Mouse (Mus musculus) midbrain, embryonic 16.5 days (tissue): ENCODE data around the gene Fuca2. TPM values are rescaled to one million over a fixed set of nuclear protein-coding genes. Genes with fewer than 3 reads are reported as not detected.
A peak's percentile ranks its signal among the peaks of the same experiment; 100 is the strongest.
"Not testable (repeated sequence)": the region's sequence is repeated elsewhere in the genome, so short reads cannot be mapped to it uniquely, and the experiment has no call there.

Experiments used
- ATAC-seq: fragments of 200-750 bp; cut with Nextera tagmentation; 2 replicates; pipeline ENCODE4 v1.8.0; 2017; ENCODE audit warnings: moderate TSS enrichment
- H3K27ac ChIP-seq: fragments of 300-500 bp; sonication (generic); 2 replicates; pipeline ENCODE4 v1.5.1; 2014; ENCODE audit warnings: mild to moderate bottlenecking, low read length, mixed read lengths
- H3K27me3 ChIP-seq: fragments of 300-500 bp; sonication (generic); 2 replicates; pipeline ENCODE4 v1.6.1; 2014; ENCODE audit warnings: low read depth, low read length, mixed read lengths; ENCODE audit not compliant: control insufficient read depth, insufficient read depth
- H3K36me3 ChIP-seq: fragments of 300-500 bp; sonication (generic); 2 replicates; pipeline ENCODE4 v1.6.1; 2014; ENCODE audit warnings: mild to moderate bottlenecking, low read length, moderate library complexity, mixed read lengths; ENCODE audit not compliant: control insufficient read depth, insufficient read depth
- H3K4me1 ChIP-seq: fragments of 300-500 bp; sonication (generic); 2 replicates; pipeline ENCODE4 v1.6.1; 2014; ENCODE audit warnings: mild to moderate bottlenecking, low read length, mixed read lengths; ENCODE audit not compliant: control insufficient read depth, insufficient read depth
- H3K4me2 ChIP-seq: fragments of 300-500 bp; sonication (generic); 2 replicates; pipeline ENCODE4 v1.6.1; 2014; ENCODE audit warnings: mild to moderate bottlenecking, low read length, mixed read lengths
- H3K4me3 ChIP-seq: fragments of 300-500 bp; sonication (generic); 2 replicates; pipeline ENCODE4 v1.5.1; 2014; ENCODE audit warnings: low read depth, mild to moderate bottlenecking, low read length, moderate library complexity, mixed read lengths
- H3K9ac ChIP-seq: fragments of 300-500 bp; sonication (generic); 2 replicates; pipeline ENCODE4 v1.6.1; 2014; ENCODE audit warnings: low read depth, low read length, mixed read lengths
- H3K9me3 ChIP-seq: fragments of 300-500 bp; sonication (generic); replicated peaks from 2 replicates; pipeline ENCODE4 v1.6.1; 2014; ENCODE audit warnings: mild to moderate bottlenecking, low read length, mixed read lengths; ENCODE audit not compliant: control insufficient read depth, poor library complexity, severe bottlenecking
- WGBS: fragments of 180-500 bp; shearing (Covaris S2); extraction: QIAGEN DNeasy Blood & Tissue Kit; methylation state at CpG from one replicate; pipeline ENCODE4 v1.1.7; 2014; 5-methylcytosine and 5-hydroxymethylcytosine counted together
- polyA plus RNA-seq: library from polyadenylated mRNA; unstranded; fragments of >200 nt; fragmentation: Nextera tagmentation; extraction: Ambion mirVana; gene quantifications from 2 replicates; pipeline ENCODE4 v1.2.1, GENCODE M21; 2015

Gene Fuca2
- polyA plus RNA-seq = 45.7 and 55.2 TPM in 2 replicates

- ATAC-seq = no peak
- Histone ChIP-seq H3K36me3 (0 out of 2 replicates have a peak, but pooled peaks cover 2% of the 10 kb centered on the region), H3K9me3 (no peaks in the 10 kb centered on the region), H3K27ac (no peak within 1 kb of the TSS), H3K4me2 (no peak within 1 kb of the TSS), H3K4me1 (peaks cover 10% of the 10 kb centered on the region), H3K4me3 (no peak within 1 kb of the TSS), H3K27me3 (no peaks in the 10 kb centered on the region), H3K9ac (no peak within 1 kb of the TSS)
- 79% methylated on average over 2 of the region's 2 CpGs for WGBS
Observed at GRCm38 (mm10) chr10:13499331-13499730, at the start of gene Fuca2. Fuca2 (plus strand) TSS chr10:13499540.

GRCm38 (mm10) chr10:13451640-13452039 lies 47.7 kb upstream of the Fuca2 start:
- H3K4me1 ChIP-seq = no peaks in the 10 kb centered on the region
- no peak overlapping the region for H3K4me3 ChIP-seq
- no peak for ATAC-seq
- 83% methylated on average over 6 of the region's 6 CpGs for WGBS
- no peaks in the 10 kb centered on the region for H3K9me3 ChIP-seq
- no peaks in the 10 kb centered on the region for H3K36me3 ChIP-seq
- no peak overlapping the region for H3K27ac ChIP-seq
- no peaks in the 10 kb centered on the region for H3K27me3 ChIP-seq
- H3K9ac ChIP-seq = no peak overlapping the region
- no peak overlapping the region for H3K4me2 ChIP-seq

- Histone ChIP-seq H3K36me3 (no peaks in the 10 kb centered on the region), H3K27me3 (no peaks in the 10 kb centered on the region), H3K4me3 (no peak overlapping the region), H3K27ac (no peak overlapping the region), H3K4me2 (no peak overlapping the region), H3K9ac (no peak overlapping the region), H3K4me1 (no peaks in the 10 kb centered on the region), H3K9me3 (no peaks in the 10 kb centered on the region)
- no peak for ATAC-seq
- 88% methylated on average over 13 of the region's 13 CpGs for WGBS
Observed at GRCm38 (mm10) chr10:13453200-13453990, 45.9 kb upstream of the Fuca2 start.

DNA sequence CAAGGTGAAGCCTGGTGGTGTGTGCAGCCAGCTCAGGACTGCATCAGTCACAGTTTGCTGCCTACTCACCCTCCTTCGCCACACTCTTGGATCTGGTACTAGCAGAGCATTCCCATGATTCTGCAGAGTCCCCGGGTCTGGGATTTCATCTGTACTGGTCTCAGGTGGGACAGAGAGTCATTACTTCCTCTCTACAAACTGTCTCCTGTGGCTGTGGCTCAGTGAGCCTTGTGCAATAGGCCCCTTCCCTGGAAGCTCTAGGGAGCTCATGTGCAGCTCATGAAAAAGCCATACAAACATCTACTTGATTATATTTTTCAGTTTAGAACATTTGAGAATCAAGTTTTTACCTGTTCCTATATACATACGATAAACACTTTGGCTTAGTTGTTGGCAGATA lies 35.0 kb upstream of the Fuca2 start:
- not testable (repeated sequence) for H3K4me3 ChIP-seq, H3K4me2 ChIP-seq, H3K36me3 ChIP-seq, ATAC-seq, H3K27me3 ChIP-seq, H3K27ac ChIP-seq, H3K9ac ChIP-seq, H3K9me3 ChIP-seq, H3K4me1 ChIP-seq
- 92% methylated on average over 3 of the region's 3 CpGs for WGBS

DNA sequence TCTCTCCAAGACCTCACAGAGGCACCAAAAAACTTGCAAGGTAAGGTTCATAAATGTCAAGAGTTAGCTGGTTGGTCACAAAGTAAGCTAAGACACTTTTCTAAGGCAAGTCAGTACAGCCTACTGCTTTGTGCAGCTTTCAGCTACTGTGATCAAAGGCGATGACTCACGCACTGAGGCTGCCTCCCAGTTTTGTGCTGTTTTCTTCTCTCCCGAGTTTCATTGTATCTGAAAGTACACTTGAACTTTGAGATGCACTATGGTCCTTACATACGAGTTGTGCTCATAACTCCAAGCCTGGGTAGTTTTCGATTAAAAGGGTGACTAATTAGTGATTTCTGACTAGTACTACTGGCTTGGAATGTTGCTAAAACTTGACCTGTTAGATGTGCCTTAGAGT lies 32.4 kb upstream of the Fuca2 start:
- no peak for ATAC-seq
- WGBS = 59% methylated on average over 5 of the region's 5 CpGs
- Histone ChIP-seq H3K27me3 (no peaks in the 10 kb centered on the region), H3K4me3 (no peak overlapping the region), H3K9me3 (no peaks in the 10 kb centered on the region), H3K4me1 (no peaks in the 10 kb centered on the region), H3K36me3 (no peaks in the 10 kb centered on the region), H3K27ac (no peak overlapping the region), H3K4me2 (no peak overlapping the region), H3K9ac (no peak overlapping the region)

DNA sequence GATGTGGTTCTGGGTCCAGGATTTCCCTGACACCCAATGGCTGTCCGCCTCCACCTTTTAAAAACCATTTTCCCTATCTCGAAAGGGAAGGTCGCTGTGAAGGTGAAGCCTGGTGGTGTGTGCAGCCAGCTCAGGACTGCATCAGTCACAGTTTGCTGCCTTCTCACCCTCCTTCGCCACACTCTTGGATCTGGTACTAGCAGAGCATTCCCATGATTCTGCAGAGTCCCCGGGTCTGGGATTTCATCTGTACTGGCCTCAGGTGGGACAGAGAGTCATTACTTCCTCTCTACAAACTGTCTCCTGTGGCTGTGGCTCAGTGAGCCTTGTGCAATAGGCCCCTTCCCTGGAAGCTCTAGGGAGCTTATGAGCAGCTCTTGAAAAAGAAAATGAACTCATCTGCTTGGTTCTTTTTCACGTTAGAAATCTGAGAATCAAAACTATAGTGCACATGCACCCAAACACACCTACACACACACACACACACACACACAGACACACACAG lies 31.3 kb upstream of the Fuca2 start:
- H3K9ac ChIP-seq, H3K4me2 ChIP-seq, H3K9me3 ChIP-seq, H3K4me1 ChIP-seq, ATAC-seq, H3K4me3 ChIP-seq, H3K27me3 ChIP-seq, H3K27ac ChIP-seq, H3K36me3 ChIP-seq: not testable (repeated sequence)
- 85% methylated on average over 6 of the region's 6 CpGs for WGBS

DNA sequence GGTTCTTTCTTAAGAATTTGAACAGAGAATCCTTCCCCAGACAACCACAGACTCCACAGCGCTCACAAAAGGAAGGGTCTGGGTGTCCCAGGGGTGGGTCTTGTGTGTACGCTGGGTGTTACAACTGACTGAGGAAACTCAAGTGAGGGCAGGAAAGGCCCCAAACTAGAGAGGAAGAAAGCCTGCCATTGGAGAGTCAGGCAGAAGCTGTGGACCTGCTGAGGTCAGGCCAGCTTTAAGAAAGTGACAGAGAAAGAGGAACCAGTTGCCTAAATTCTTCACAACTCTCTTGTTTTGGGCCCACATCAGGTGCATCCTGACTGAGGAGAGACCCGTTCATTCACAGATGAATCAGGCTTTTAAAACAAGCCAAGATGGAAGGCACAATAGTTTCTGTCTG lies 29.1 kb upstream of the Fuca2 start:
- Histone ChIP-seq H3K4me3 (no peak overlapping the region), H3K27ac (no peak overlapping the region), H3K9me3 (no peaks in the 10 kb centered on the region), H3K4me2 (no peak overlapping the region), H3K9ac (no peak overlapping the region), H3K4me1 (no peaks in the 10 kb centered on the region), H3K36me3 (no peaks in the 10 kb centered on the region), H3K27me3 (0 out of 2 replicates have a peak, but pooled peaks cover 4% of the 10 kb centered on the region)
- ATAC-seq = no peak
- WGBS = 90% methylated on average over 3 of the region's 3 CpGs

- WGBS = 15% methylated on average over 17 of the region's 17 CpGs
- H3K27me3 ChIP-seq = peaks cover 7% of the 10 kb centered on the region
- H3K4me3 ChIP-seq = peak overlapping the region; percentile 72
- H3K9me3 ChIP-seq = no peaks in the 10 kb centered on the region
- ATAC-seq = peak; percentile 29
- peak overlapping the region; percentile 75 for H3K9ac ChIP-seq
- H3K27ac ChIP-seq = no peak overlapping the region
- no peaks in the 10 kb centered on the region for H3K36me3 ChIP-seq
- no peaks in the 10 kb centered on the region for H3K4me1 ChIP-seq
- peak overlapping the region; percentile 96 for H3K4me2 ChIP-seq
Observed at GRCm38 (mm10) chr10:13473287-13473832, 26.0 kb upstream of the Fuca2 start.

DNA sequence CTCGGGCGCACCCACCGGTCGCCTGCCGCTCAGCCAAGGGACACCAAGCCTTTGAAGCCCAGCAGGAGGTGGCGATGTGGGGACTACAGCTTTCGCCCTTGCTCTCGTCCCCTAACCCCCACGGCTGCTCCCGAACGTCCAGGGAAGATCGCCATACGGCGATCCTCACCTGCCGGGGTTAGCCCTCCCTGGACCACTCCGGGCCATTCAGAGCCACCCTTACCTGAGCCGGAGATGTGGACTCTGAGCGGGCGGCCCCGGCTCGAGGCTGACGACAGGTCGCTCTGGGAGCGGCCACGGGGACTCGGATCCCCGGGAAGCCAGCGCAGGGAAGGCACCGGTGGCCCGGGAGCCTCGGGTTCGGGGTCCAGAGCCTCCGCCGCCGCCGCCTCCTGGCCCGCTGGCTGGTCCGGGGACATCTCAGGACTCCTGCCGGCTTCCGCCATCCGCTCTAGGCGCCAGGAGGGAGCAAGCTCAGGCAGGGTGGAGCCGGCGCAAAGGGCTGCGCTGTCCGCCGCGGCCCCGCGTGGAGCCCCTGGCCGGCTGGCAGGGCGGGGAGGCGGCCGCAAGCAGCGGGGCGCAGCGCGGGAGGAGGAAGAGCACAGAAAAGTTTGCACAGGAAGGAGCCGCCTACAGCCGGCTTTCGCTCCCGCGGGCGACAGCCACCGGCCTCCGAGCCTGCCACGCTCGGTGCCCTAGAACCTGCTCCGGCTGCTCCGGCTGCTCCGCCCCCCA lies 25.3 kb upstream of the Fuca2 start, which contains the start of gene Phactr2:
Gene Phactr2, minus strand, starts transcription at position 580 of the 735 bp plus-strand sequence.
- ATAC-seq = peak; percentile 84
- Histone ChIP-seq H3K36me3 (no peaks in the 10 kb centered on the region), H3K9me3 (no peaks in the 10 kb centered on the region), H3K4me3 (peak within 1 kb of the TSS; percentile 72), H3K27me3 (peaks cover 7% of the 10 kb centered on the region), H3K9ac (peak within 1 kb of the TSS; percentile 75), H3K27ac (no peak within 1 kb of the TSS), H3K4me2 (peak within 1 kb of the TSS; percentile 96), H3K4me1 (no peaks in the 10 kb centered on the region)
- WGBS = under 1% methylated on average over 65 of the region's 71 CpGs
